Mouse (Mus musculus) lung, embryonic 15.5 days (tissue): ENCODE results near the gene Ttll3. TPM values are rescaled to one million over a fixed set of nuclear protein-coding genes. Genes with fewer than 3 reads are reported as not detected.

ENCODE experiments used
- ATAC-seq: fragments of 200-750 bp; cut with Nextera tagmentation; 2 replicates; pipeline ENCODE4 v1.8.0; 2017; ENCODE audit warnings: moderate number of reproducible peaks, borderline replicate concordance; ENCODE audit not compliant: low FRiP score, low TSS enrichment; ENCODE audit errors: extremely low read depth
- H3K27ac ChIP-seq: fragments of 300-500 bp; sonication (generic); 2 replicates; pipeline ENCODE4 v1.5.1; 2015; ENCODE audit warnings: moderate library complexity, mild to moderate bottlenecking, inconsistent platforms
- H3K27me3 ChIP-seq: fragments of 300-500 bp; sonication (generic); 2 replicates; pipeline ENCODE4 v1.6.1; 2015; ENCODE audit warnings: inconsistent platforms
- H3K36me3 ChIP-seq: fragments of 300-500 bp; sonication (generic); 2 replicates; pipeline ENCODE4 v1.6.1; 2015; ENCODE audit warnings: inconsistent platforms
- H3K4me1 ChIP-seq: fragments of 300-500 bp; sonication (generic); 2 replicates; pipeline ENCODE4 v1.6.1; 2015; ENCODE audit warnings: inconsistent platforms
- H3K4me2 ChIP-seq: fragments of 300-500 bp; sonication (generic); 2 replicates; pipeline ENCODE4 v1.6.1; 2015; ENCODE audit warnings: inconsistent platforms, mild to moderate bottlenecking, moderate library complexity
- H3K4me3 ChIP-seq: fragments of 300-500 bp; sonication (generic); 2 replicates; pipeline ENCODE4 v1.5.1; 2015; ENCODE audit warnings: mild to moderate bottlenecking, inconsistent platforms
- H3K9ac ChIP-seq: fragments of 300-500 bp; sonication (generic); 2 replicates; pipeline ENCODE4 v1.6.1; 2015; ENCODE audit warnings: inconsistent platforms
- H3K9me3 ChIP-seq: fragments of 300-500 bp; sonication (generic); 2 replicates; pipeline ENCODE4 v1.6.1; 2016; ENCODE audit warnings: inconsistent platforms
- WGBS: fragments of 180-500 bp; shearing (Covaris S2); methylation state at CpG from one replicate; pipeline ENCODE4 v1.1.7; 2015; 5-methylcytosine and 5-hydroxymethylcytosine counted together
- polyA plus RNA-seq: library from polyadenylated mRNA; unstranded; fragments of >200 nt; fragmentation: Nextera tagmentation; extraction: Ambion mirVana; gene quantifications from 2 replicates; pipeline ENCODE4 v1.2.1, GENCODE M21; 2015

Ttll3 gene
- polyA plus RNA-seq, 1 experiment from 2014 or later = 3.9 TPM

- WGBS = 74% methylated on average over 12 of the region's 12 CpGs
- Histone ChIP-seq H3K27me3 (no peaks in the 10 kb centered on the region), H3K4me2 (no peak overlapping the region), H3K9ac (no peak overlapping the region), H3K4me3 (no peak overlapping the region), H3K4me1 (no peaks in the 10 kb centered on the region), H3K9me3 (no peaks in the 10 kb centered on the region), H3K27ac (no peak overlapping the region), H3K36me3 (no peaks in the 10 kb centered on the region)
- ATAC-seq = no peak
These were observed 15.8 kb downstream of the Ttll3 start for GRCm38 (mm10) chr6:113404649-113405448.

GRCm38 (mm10) chr6:113405483-113405882, 16.4 kb downstream of the Ttll3 start:
- no peaks in the 10 kb centered on the region for H3K27me3 ChIP-seq
- H3K4me2 ChIP-seq = no peak overlapping the region
- no peak overlapping the region for H3K9ac ChIP-seq
- H3K4me3 ChIP-seq = no peak overlapping the region
- H3K4me1 ChIP-seq = no peaks in the 10 kb centered on the region
- no peaks in the 10 kb centered on the region for H3K9me3 ChIP-seq
- H3K36me3 ChIP-seq = no peaks in the 10 kb centered on the region
- no peak overlapping the region for H3K27ac ChIP-seq
- WGBS = 80% methylated on average over 6 of the region's 6 CpGs
- ATAC-seq = no peak

GRCm38 (mm10) chr6:113406683-113407082, 17.6 kb downstream of the Ttll3 start:
- no peak overlapping the region for H3K9ac ChIP-seq
- no peaks in the 10 kb centered on the region for H3K27me3 ChIP-seq
- WGBS = 75% methylated on average over 9 of the region's 9 CpGs
- no peaks in the 10 kb centered on the region for H3K4me1 ChIP-seq
- no peak overlapping the region for H3K4me2 ChIP-seq
- no peak overlapping the region for H3K27ac ChIP-seq
- H3K36me3 ChIP-seq = no peaks in the 10 kb centered on the region
- H3K9me3 ChIP-seq = no peaks in the 10 kb centered on the region
- ATAC-seq = no peak
- no peak overlapping the region for H3K4me3 ChIP-seq

- 46% methylated on average over 1 of the region's 1 CpGs for WGBS
- ATAC-seq = no peak
- Histone ChIP-seq H3K9ac (no peak overlapping the region), H3K27ac (no peak overlapping the region), H3K4me3 (no peak overlapping the region), H3K27me3 (no peaks in the 10 kb centered on the region), H3K9me3 (no peaks in the 10 kb centered on the region), H3K4me1 (no peaks in the 10 kb centered on the region), H3K4me2 (no peak overlapping the region), H3K36me3 (0 out of 2 replicates have a peak, but pooled peaks cover 1% of the 10 kb centered on the region)
These were observed 20.9 kb downstream of the Ttll3 start for GRCm38 (mm10) chr6:113410001-113410400.

- H3K4me2 ChIP-seq = no peak overlapping the region
- H3K4me1 ChIP-seq = peaks cover 17% of the 10 kb centered on the region
- WGBS = 66% methylated on average over 5 of the region's 5 CpGs
- no peak overlapping the region for H3K27ac ChIP-seq
- H3K9ac ChIP-seq = no peak overlapping the region
- ATAC-seq = no peak
- H3K27me3 ChIP-seq = no peaks in the 10 kb centered on the region
- 0 out of 2 replicates have a peak, but pooled peaks cover 4% of the 10 kb centered on the region for H3K36me3 ChIP-seq
- no peak overlapping the region for H3K4me3 ChIP-seq
- H3K9me3 ChIP-seq = no peaks in the 10 kb centered on the region
These were observed 27.4 kb downstream of the Ttll3 start for GRCm38 (mm10) chr6:113416416-113416815.

- H3K9me3 ChIP-seq = no peaks in the 10 kb centered on the region
- 0 out of 2 replicates have a peak, but pooled peaks cover 4% of the 10 kb centered on the region for H3K36me3 ChIP-seq
- H3K9ac ChIP-seq = peak overlapping the region; percentile 74
- H3K4me1 ChIP-seq = peaks cover 17% of the 10 kb centered on the region
- peak overlapping the region; percentile 88 for H3K4me2 ChIP-seq
- H3K27ac ChIP-seq = 0 out of 2 replicates have a peak overlapping the region, but pooled peaks have one; percentile 1
- WGBS = 12% methylated on average over 16 of the region's 16 CpGs
- ATAC-seq = peak; percentile 56; the same call in 1 of the 2 replicates
- H3K27me3 ChIP-seq = no peaks in the 10 kb centered on the region
- peak overlapping the region; percentile 60 for H3K4me3 ChIP-seq
These were observed 29.6 kb downstream of the Ttll3 start for GRCm38 (mm10) chr6:113418441-113419198.

GRCm38 (mm10) chr6:113419199-113419587, 30.1 kb downstream of the Ttll3 start, which contains the start of gene Rpusd3:
Gene Rpusd3 (minus strand): TSS chr6:113419340.
- under 1% methylated on average over 25 of the region's 25 CpGs for whole genome bisulfite sequencing
- Histone ChIP-seq H3K4me1 (peaks cover 17% of the 10 kb centered on the region), H3K36me3 (0 out of 2 replicates have a peak, but pooled peaks cover 4% of the 10 kb centered on the region), H3K9ac (peak within 1 kb of the TSS; percentile 74), H3K9me3 (no peaks in the 10 kb centered on the region), H3K27me3 (no peaks in the 10 kb centered on the region), H3K4me2 (peak within 1 kb of the TSS; percentile 88), H3K27ac (0 out of 2 replicates have a peak within 1 kb of the TSS, but pooled peaks have one; percentile 1), H3K4me3 (peak within 1 kb of the TSS; percentile 60)
- peak; percentile 97 for ATAC-seq

GRCm38 (mm10) chr6:113423000-113423399, 33.9 kb downstream of the Ttll3 start:
- H3K4me1 ChIP-seq = peaks cover 12% of the 10 kb centered on the region
- no peaks in the 10 kb centered on the region for H3K36me3 ChIP-seq
- no peak for ATAC-seq
- H3K27me3 ChIP-seq = no peaks in the 10 kb centered on the region
- H3K27ac ChIP-seq = no peak overlapping the region
- H3K9ac ChIP-seq = no peak overlapping the region
- no peaks in the 10 kb centered on the region for H3K9me3 ChIP-seq
- H3K4me3 ChIP-seq = no peak overlapping the region
- WGBS = 58% methylated on average over 4 of the region's 4 CpGs
- no peak overlapping the region for H3K4me2 ChIP-seq

- H3K36me3 ChIP-seq = no peaks in the 10 kb centered on the region
- H3K4me2 ChIP-seq = no peak overlapping the region
- no peak overlapping the region for H3K9ac ChIP-seq
- WGBS = 69% methylated on average over 7 of the region's 7 CpGs
- H3K4me1 ChIP-seq = peaks cover 5% of the 10 kb centered on the region; the same call in 1 of the 2 replicates
- no peaks in the 10 kb centered on the region for H3K9me3 ChIP-seq
- no peaks in the 10 kb centered on the region for H3K27me3 ChIP-seq
- no peak overlapping the region for H3K27ac ChIP-seq
- no peak for ATAC-seq
- no peak overlapping the region for H3K4me3 ChIP-seq
These were observed 35.1 kb downstream of the Ttll3 start for GRCm38 (mm10) chr6:113424187-113424586.

GRCm38 (mm10) chr6:113426696-113427095, 37.6 kb downstream of the Ttll3 start:
- Histone ChIP-seq H3K9me3 (no peaks in the 10 kb centered on the region), H3K4me2 (no peak overlapping the region), H3K27ac (no peak overlapping the region), H3K4me1 (no peaks in the 10 kb centered on the region), H3K9ac (no peak overlapping the region), H3K36me3 (no peaks in the 10 kb centered on the region), H3K27me3 (no peaks in the 10 kb centered on the region), H3K4me3 (no peak overlapping the region)
- WGBS = 90% methylated on average over 4 of the region's 4 CpGs
- ATAC-seq = no peak

GRCm38 (mm10) chr6:113427397-113427796, 38.3 kb downstream of the Ttll3 start:
- Histone ChIP-seq H3K27me3 (no peaks in the 10 kb centered on the region), H3K4me2 (no peak overlapping the region), H3K27ac (no peak overlapping the region), H3K9ac (no peak overlapping the region), H3K9me3 (no peaks in the 10 kb centered on the region), H3K4me3 (no peak overlapping the region), H3K4me1 (no peaks in the 10 kb centered on the region), H3K36me3 (no peaks in the 10 kb centered on the region)
- ATAC-seq = no peak
- 59% methylated on average over 3 of the region's 3 CpGs for WGBS

- H3K4me3 ChIP-seq = no peak overlapping the region
- peak; percentile 19; the same call in 1 of the 2 replicates for ATAC-seq
- H3K27me3 ChIP-seq = no peaks in the 10 kb centered on the region
- no peaks in the 10 kb centered on the region for H3K4me1 ChIP-seq
- WGBS = 83% methylated on average over 16 of the region's 16 CpGs
- no peak overlapping the region for H3K9ac ChIP-seq
- H3K36me3 ChIP-seq = no peaks in the 10 kb centered on the region
- H3K9me3 ChIP-seq = no peaks in the 10 kb centered on the region
- H3K4me2 ChIP-seq = no peak overlapping the region
- no peak overlapping the region for H3K27ac ChIP-seq
These were observed 38.9 kb downstream of the Ttll3 start for GRCm38 (mm10) chr6:113428006-113428405.
